Mouse (Mus musculus): ENCODE data around the gene Gdpgp1. TPM values are rescaled to one million over a fixed set of nuclear protein-coding genes. Genes with fewer than 3 reads are reported as not detected.

Gdpgp1 gene
- 0.73 TPM for polyA plus RNA-seq (2014; fragmentation: Illumina TruSeq; extraction: RNeasy Lipid Tissue Mini Kit (QIAGEN cat#74804); ENCODE audit: low read depth, low replicate concordance)

DNA sequence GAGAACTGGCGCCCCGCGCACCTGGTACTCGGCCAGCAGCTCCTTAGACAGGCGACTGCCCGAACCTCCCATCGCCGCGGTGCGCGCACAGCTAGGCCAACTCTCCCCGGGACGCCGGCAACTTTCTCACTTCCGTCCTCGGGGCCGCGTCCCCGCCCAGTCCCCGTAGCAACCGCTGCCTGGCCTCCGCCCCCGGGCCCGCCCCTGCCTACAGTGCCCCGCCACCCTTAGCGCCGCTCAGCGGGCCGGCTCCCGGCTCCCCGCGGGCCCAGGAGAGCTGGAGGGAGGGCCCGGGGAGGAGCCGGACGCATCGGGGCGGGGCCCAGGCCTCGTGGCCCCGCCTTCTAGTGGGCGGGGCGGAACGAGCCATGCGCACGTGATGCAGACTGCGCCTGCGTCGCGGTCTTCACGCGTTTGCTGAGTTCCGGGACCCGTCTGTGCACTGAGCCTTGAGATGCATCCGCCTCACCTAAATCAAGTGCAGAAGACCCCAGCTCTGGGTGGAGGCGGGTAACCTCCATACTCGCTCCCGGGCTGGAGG is at the start of gene Gdpgp1, which contains the start of gene Cib1:
Gene Gdpgp1 (plus strand): TSS at position 377 of the 541 bp plus-strand sequence.
Gene Cib1 (minus strand): TSS at position 325 of the 541 bp plus-strand sequence.

DNA sequence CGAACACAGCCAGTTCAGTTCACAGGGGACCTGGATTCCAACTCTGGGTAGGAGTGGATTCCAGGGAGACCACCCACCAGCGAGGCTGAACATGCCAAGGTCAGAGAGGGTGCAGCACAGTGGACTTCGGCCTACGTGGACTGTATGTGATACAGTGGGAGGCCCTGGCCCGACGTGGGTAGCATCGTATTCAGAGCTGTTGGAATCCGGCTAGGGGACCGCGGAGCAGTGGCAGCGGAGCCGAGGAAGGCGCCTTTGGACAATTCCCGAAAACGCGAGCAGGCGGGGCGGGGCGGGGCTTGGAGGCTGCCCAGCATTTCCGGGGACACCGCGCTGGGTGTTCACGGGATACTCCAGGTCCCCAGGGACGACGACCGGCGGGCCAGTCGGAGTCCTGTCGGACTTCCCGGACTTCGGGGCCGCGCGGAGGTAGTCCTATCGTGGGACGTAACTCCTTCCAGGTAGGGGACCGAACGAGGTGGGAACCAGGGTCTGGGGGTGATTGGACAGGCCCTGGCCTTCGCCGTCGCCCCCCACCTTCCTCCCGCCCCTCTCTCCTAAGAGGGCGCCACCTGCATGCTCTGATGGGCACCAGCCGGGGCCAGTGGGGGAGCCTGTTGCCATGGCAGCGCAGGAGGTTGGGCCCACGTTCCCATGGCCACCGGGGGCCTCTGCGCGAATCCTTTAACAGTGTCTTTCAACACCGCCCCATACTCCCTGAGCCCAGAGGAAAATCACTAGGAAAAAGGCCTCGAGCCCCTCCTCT is 46.0 kb upstream of the Gdpgp1 start, which contains the start of gene Sema4b:
Gene Sema4b (plus strand): TSS at position 311 of the 766 bp plus-strand sequence.

DNA sequence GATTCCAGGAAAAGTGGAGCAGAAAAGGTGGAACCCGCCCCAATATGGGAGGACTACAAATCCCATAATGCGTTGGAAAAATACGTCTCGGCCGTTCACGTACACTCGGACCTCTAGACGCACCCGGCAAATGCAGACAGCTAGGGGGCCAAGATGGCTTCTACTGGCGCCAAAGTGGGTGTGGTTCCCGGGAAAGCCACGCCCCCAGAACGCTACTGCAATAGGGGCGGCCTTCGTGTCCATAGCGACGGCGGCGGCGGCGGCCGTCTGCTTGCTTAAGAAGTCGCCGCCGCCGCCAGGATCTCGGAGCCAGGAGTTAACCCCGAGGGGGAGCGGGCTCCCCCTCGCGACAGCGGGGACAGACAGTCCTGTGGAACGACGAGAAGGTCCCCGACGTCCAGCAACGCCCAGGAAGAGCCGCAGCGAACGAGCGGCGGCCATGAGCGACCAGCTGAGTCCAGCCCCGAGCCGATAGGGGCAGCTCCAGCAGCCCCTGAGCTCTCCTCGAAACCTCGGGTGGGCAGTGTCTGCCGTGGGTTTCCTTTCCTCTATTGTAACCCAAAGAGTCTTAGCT is 13.6 kb downstream of the Gdpgp1 start, which contains the start of gene Ttll13:
Gene Ttll13 (plus strand): TSS at position 229 of the 574 bp plus-strand sequence.

DNA sequence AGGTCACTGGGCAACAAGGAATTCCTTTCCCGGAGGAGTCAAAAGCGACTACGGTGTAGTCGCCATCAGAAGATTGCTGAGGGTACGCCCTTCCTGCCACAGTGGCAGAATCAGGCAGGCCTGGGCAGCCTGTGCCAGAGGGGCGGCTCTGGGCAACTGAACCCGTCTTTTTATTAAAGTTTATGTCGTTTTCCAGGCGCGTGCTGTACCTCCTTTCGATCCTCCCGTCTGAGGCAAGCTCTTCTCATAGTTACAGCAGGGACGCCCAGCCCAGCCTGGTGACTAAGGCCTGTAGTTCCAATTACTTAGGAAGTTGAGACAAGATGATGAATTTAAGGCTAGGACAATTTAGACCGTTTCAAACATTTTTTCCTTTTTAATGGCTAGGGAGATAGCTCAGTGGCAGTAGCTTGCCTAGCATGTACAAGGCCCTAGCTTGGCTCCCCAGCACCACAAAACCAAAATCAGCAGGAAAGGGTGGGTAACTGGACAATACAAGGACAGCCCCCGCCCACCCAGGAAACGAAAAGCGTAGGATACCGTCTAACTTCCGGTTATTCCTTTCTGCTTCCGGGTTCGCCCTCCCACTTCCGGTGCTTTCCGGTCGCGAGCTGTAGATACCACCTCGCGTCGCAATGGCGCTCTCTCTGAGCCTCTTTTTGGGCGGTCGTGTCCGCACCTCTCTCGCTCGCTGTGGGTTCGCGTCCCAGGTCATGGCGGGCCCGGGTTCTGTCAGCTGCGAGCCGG is 28.1 kb downstream of the Gdpgp1 start, which contains the start of gene Ngrn:
Gene Ngrn (plus strand): TSS at position 591 of the 747 bp plus-strand sequence.

DNA sequence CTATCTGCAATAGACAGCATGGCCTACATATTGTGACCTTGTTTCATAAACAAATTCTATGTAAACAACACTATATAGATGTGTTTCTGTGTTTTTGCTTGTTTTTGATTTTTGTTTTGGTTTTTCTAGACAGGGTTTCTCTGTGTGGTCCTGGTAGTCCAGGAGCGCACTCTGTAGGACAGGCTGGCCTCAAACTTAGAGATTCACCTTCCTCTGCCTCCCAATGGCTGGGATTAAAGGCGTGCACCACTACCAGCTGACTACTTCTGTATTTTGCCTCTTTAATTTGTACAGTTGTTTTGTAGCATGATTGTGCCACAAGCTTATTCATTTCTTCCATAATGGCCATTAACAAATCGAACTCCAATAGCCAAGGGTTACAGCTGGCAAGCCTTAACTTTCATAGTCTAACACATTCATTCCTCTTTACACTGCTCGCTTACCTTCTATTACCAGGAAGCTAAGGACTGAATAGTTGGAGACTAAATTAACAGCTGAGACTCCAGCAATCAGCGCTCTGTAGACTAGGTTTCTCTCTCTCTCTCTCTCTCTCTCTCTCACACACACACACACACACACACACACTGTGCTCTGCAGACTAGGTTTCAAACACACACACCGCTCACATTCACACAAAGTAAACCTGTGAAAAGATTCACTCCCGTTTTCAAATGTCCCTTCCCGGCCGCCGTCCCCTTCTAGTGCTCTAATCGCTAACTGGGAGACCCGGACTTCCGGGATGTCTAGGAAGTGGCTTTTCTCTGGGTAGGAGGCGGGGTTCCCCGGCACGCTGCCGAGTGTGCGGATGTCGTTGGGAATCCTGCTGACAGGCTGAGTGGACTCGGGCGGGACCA is 36.5 kb downstream of the Gdpgp1 start, which contains the start of gene Vps33b:
Gene Vps33b (plus strand): TSS at position 753 of the 854 bp plus-strand sequence.

Other genes with a start within 250 kb of the Gdpgp1 start
- gene Zfp710, start 208.1 kb upstream of the Gdpgp1 start, polyA plus RNA-seq (2014; fragmentation: Illumina TruSeq; extraction: RNeasy Lipid Tissue Mini Kit (QIAGEN cat#74804); ENCODE audit: low read depth, low replicate concordance) = 20.3 TPM
- gene Idh2, start 117.5 kb upstream of the Gdpgp1 start, polyA plus RNA-seq (2014; fragmentation: Illumina TruSeq; extraction: RNeasy Lipid Tissue Mini Kit (QIAGEN cat#74804); ENCODE audit: low read depth, low replicate concordance) = 2,203 TPM
- 6.7 TPM for gene Sema4b, start 46.0 kb upstream of the Gdpgp1 start, polyA plus RNA-seq (2014; fragmentation: Illumina TruSeq; extraction: RNeasy Lipid Tissue Mini Kit (QIAGEN cat#74804); ENCODE audit: low read depth, low replicate concordance)
- gene Cib1, start 52 bp upstream of the Gdpgp1 start, polyA plus RNA-seq (2014; fragmentation: Illumina TruSeq; extraction: RNeasy Lipid Tissue Mini Kit (QIAGEN cat#74804); ENCODE audit: low read depth, low replicate concordance) = 18.0 TPM
- gene Ttll13, start 13.5 kb downstream of the Gdpgp1 start, polyA plus RNA-seq (2014; fragmentation: Illumina TruSeq; extraction: RNeasy Lipid Tissue Mini Kit (QIAGEN cat#74804); ENCODE audit: low read depth, low replicate concordance) = 0.47 TPM
- gene Ngrn, start 28.4 kb downstream of the Gdpgp1 start, polyA plus RNA-seq (2014; fragmentation: Illumina TruSeq; extraction: RNeasy Lipid Tissue Mini Kit (QIAGEN cat#74804); ENCODE audit: low read depth, low replicate concordance) = 35.1 TPM
- 4.5 TPM for gene Vps33b, start 36.8 kb downstream of the Gdpgp1 start, polyA plus RNA-seq (2014; fragmentation: Illumina TruSeq; extraction: RNeasy Lipid Tissue Mini Kit (QIAGEN cat#74804); ENCODE audit: low read depth, low replicate concordance)
- gene Prc1, start 61.6 kb downstream of the Gdpgp1 start, polyA plus RNA-seq (2014; fragmentation: Illumina TruSeq; extraction: RNeasy Lipid Tissue Mini Kit (QIAGEN cat#74804); ENCODE audit: low read depth, low replicate concordance) = 0.45 TPM
- gene Rccd1, start 91.6 kb downstream of the Gdpgp1 start, polyA plus RNA-seq (2014; fragmentation: Illumina TruSeq; extraction: RNeasy Lipid Tissue Mini Kit (QIAGEN cat#74804); ENCODE audit: low read depth, low replicate concordance) = 9.5 TPM
- gene Unc45a, start 108.1 kb downstream of the Gdpgp1 start, polyA plus RNA-seq (2014; fragmentation: Illumina TruSeq; extraction: RNeasy Lipid Tissue Mini Kit (QIAGEN cat#74804); ENCODE audit: low read depth, low replicate concordance) = 15.6 TPM
- 22.8 TPM for gene Hddc3, start 110.2 kb downstream of the Gdpgp1 start, polyA plus RNA-seq (2014; fragmentation: Illumina TruSeq; extraction: RNeasy Lipid Tissue Mini Kit (QIAGEN cat#74804); ENCODE audit: low read depth, low replicate concordance)
- gene Man2a2, start 138.5 kb downstream of the Gdpgp1 start, polyA plus RNA-seq (2014; fragmentation: Illumina TruSeq; extraction: RNeasy Lipid Tissue Mini Kit (QIAGEN cat#74804); ENCODE audit: low read depth, low replicate concordance) = 44.8 TPM
- gene Fes, start 155.1 kb downstream of the Gdpgp1 start, polyA plus RNA-seq (2014; fragmentation: Illumina TruSeq; extraction: RNeasy Lipid Tissue Mini Kit (QIAGEN cat#74804); ENCODE audit: low read depth, low replicate concordance) = 9.1 TPM
- 59.3 TPM for gene Furin, start 172.6 kb downstream of the Gdpgp1 start, polyA plus RNA-seq (2014; fragmentation: Illumina TruSeq; extraction: RNeasy Lipid Tissue Mini Kit (QIAGEN cat#74804); ENCODE audit: low read depth, low replicate concordance)

Measured in heart, adult 10 weeks (tissue).